Mouse (Mus musculus) cerebellum, adult (tissue): ENCODE data around the gene Sprr2a2.
"Not testable (repeated sequence)": the region's sequence is repeated elsewhere in the genome, so short reads cannot be mapped to it uniquely, and the experiment has no call there.

Experiments
- ATAC-seq: cut with Nextera tagmentation; 2 replicates; pipeline ENCODE4 v1.9.2; 2017; ENCODE audit warnings: mild to moderate bottlenecking, moderate library complexity, mixed read lengths; ENCODE audit not compliant: insufficient number of reproducible peaks, low FRiP score, low TSS enrichment

Sprr2a2 gene

DNA sequence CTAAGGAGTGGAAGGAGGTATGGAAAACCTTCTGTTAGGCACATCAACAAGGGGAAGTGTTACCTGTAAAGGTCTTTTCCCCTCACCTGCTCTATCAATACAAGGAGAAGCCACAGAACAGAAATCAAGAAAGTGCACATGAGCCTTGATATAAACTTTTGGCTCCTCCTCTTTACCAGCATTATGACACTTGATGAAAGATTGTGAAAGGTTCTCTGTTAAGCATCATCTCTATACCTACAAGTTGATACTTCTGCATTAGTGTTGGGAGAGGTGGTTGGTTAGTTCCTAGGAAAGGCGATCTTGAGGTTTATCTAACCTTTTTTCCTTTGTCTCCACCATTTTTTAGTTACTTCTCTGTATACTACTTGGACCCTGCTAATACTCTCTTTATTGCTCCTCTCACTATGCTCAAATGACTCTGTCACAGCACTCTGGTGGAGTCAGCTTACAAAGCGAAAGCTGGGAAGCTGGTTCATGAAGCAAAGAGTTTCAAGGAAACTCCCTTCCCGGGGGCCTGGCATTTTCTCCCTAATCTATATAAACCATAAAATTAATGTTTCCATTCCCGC lies 55.8 kb downstream of the Sprr2a2 start:
- peak; percentile 31; the same call in 1 of the 2 replicates for ATAC-seq

DNA sequence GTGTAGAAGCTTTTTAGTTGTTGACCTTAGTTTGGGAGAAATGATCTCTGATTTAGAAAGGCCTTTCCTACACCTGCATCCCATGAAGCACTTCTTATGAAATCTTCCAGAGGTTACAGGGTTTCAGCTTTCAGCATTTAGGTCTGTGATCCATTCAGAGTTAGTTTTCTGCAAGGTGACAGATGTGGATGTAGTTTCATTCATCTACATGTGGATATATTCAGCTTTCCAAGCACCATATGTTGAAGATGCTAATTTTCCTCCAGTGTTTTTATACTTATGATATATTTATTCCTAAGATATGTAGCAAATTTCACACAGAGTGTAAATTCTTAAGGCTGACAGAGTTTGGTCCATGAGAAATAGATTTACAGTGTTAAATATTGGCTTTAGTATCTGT lies 57.8 kb downstream of the Sprr2a2 start:
- not testable (repeated sequence) for ATAC-seq

DNA sequence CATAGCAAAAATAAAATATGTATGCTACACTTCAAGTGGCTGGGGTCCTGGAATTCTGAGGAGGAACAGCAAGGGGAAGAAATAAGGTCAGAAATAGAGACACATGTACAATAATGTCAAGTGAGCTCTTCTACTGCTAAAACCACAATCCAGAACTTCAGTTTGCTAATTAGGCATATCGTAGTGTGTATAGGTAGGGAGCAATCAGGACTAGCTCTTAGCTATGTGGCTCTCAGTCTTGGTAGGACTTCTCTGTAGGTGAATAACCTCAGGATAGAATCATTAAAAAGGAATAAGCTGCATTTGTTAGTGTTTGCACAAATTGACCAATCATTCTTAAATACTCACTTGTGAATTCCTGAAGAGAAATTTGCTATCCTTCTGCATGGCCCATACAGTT lies 58.3 kb downstream of the Sprr2a2 start:
- ATAC-seq = not testable (repeated sequence)

DNA sequence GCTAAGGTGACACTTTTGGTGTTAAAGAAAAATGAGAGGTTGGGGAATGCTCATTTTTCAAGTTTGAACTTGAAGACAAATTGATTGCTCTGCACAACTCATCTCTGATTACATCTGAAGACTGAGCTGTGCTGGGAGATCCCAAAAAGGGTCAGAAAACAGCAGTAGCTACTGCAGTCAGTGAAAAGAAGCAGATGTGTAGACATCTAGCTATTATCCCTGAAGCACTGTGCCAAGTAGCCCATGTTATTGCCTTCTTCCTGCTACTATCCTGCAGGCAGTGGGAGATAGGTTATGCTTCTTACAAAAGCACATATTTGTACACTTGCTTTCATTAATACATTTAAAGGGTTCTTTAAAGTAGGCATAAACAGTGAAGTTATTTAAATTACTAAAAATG lies 63.9 kb downstream of the Sprr2a2 start:
- not testable (repeated sequence) for ATAC-seq

DNA sequence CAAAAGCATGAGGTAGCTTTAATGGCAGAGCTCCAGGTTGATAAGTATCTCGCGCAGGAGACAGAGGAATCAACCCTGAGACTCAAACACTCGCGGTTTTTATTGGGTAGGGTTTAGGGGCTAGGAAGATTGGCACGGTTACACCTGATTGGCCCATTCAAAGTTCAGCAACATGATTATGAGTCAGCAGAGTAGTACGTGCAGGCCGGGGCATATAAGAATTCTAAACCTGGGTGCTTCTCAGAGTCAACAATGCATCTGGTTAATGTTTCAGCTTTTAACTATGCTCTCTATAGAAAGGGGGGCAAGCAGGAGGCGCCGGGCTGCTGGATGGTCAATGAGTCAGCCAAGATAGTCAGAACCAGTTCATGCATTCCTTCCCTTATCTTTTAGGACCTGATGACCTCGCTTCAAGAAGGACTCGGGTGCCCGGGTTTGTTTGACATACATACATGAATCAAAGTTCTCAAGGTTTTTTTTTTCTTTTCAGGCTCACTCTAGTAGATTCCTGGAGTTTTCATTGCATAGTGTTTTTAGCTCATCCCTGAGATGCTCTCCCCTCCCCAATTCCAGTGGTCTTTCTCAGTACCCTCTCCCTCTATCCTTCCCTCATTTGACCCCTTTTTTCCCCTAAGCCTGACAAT lies 65.4 kb downstream of the Sprr2a2 start:
- not testable (repeated sequence) for ATAC-seq

DNA sequence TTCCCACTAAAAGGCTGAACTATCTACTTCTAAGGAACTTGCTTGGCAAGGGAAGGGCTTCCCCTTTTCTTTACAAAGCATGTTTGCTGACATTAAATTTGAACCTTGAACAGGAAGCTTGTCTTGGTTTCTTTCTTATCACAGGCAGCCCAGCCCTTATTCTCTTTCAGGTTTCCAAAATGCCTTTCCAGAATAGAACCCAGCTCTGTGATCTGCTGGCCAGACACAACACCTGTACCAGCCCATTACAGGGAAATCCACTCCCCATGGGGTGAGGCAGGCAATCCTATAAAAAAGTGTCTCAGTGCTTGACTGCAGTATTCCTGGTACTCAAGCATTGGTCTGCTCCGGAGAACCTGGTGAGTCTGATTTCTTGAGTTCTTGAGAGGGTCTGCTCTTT lies 69.4 kb downstream of the Sprr2a2 start, which contains the start of gene Sprr2a3:
TSS of gene Sprr2a3 (plus strand) at position 317 of the 400 bp plus-strand sequence.
- ATAC-seq = not testable (repeated sequence)

DNA sequence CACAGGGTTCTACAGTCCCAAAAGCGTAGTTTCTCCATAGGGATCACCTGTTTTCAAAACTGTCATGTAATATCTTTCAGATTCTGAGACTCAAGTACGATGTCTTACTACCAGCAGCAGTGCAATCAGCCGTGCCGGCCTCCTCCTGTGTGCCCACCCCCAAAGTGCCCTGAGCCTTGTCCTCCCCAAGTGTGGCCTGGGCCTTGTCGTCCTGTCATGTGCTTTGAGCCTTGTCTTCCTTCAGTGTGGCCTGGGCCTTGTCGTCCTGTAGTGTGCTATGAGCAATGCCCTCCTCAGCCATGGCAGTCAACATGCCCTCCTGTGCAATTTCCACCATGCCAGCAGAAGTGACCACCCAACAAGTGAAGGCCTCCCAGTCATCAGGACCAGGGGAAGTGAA lies 72.8 kb downstream of the Sprr2a2 start:
- ATAC-seq = not testable (repeated sequence)
